Mouse (Mus musculus) left cerebral cortex, adult 18-20 months (tissue): ENCODE data around the gene Gm10406. TPM values are rescaled to one million over a fixed set of nuclear protein-coding genes. Genes with fewer than 3 reads are reported as not detected.
A peak's percentile ranks its signal among the peaks of the same experiment; 100 is the strongest.
"Not testable (repeated sequence)": the region's sequence is repeated elsewhere in the genome, so short reads cannot be mapped to it uniquely, and the experiment has no call there.

Experiments used
- DNase-seq, 2 experiments: peaks; one replicate each; pipeline ENCODE4 v3.0.0; 2021 to 2022; ENCODE audit warnings: low spot score in 2 of 2, mixed read lengths in 1 of 2
- long read RNA-seq, 2 experiments: library from polyadenylated mRNA; stranded (forward); transcript quantifications; one replicate each; pipeline ENCODE4 v2.0.0; 2021
- total RNA-seq, 2 experiments: library from RNA; stranded (reverse); gene quantifications; 2 replicates each; pipeline ENCODE4 v1.2.3; 2021

Gene Gm10406
- under 1 TPM in 1 of 2 experiments, not detected in 1; 0.40 TPM for total RNA-seq
- long read RNA-seq, experiment 1, result 0 reads
- long read RNA-seq, experiment 2, result 0 reads

DNA sequence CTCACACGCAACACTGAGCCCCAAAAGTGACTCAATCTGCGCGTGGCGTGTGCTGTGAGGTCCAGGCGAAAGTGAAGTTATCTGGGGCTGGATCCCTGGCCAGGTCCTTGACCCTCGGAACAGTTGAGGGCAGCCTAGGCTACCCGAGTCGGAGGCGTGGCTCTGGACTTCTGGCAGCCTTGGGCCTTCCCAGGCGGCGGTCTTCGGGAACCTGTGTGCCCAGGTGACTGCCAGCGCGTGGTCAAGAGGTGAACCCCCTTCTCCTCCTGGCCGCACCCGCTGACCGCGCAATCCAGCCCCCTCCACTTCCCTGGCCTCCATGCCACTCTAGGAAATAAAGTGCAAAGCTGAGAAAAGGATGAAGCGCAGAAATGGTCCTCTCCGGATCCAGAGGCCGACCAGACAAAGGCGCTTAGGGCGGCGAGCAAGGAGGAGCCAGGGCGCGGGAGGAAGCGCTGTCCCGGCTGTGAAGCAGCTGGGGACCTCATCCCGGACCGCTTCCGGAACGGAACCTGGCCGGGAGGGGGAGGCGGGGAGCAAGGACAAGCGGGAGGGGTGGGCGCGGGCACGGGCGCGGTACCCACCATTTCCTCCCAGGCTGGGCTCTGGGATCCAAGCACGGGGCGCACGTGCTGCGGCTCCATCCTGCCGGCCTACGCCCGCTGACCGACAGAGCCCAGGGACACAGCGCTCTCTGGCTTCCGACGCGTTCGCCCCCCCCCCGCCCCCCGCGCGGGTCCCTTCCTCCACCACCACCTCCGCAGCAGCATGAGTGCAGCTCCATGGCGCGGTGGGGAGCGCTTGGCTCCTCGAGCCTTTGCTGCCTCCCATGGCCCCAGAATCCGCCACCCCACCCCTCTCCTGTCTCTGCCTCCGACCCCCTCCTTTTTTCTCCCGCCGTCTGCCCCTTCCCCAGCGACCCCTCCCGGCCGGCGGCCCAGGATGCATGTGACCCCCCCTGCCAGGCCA lies at the start of gene Gm10406:
Gene Gm10406, minus strand, starts transcription at position 669 of the 969 bp plus-strand sequence.
- peak; percentile 4 to 18 for DNase-seq

DNA sequence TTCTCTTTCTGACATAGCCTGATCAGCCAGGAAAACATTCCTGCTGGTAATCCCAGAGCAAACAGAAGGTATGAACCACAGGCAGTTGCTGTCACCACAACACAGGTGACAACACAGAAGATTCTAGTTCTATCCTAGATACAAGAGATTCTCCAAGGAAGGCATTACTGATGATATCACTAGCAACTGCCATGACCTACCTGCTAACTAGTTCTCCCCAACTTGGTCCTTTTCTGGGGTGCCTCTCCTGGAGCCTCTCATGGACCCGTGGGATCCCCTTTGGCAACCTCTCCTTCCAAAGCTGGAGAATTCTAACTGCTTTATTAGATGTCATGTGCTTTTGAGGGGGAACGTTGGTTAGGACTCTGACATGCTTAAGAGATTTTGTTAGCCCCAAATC lies 17.6 kb upstream of the Gm10406 start, which contains the start of gene Gm3685:
Gene Gm3685, minus strand, starts transcription at position 101 of the 400 bp plus-strand sequence.
- DNase-seq, result not testable (repeated sequence)

DNA sequence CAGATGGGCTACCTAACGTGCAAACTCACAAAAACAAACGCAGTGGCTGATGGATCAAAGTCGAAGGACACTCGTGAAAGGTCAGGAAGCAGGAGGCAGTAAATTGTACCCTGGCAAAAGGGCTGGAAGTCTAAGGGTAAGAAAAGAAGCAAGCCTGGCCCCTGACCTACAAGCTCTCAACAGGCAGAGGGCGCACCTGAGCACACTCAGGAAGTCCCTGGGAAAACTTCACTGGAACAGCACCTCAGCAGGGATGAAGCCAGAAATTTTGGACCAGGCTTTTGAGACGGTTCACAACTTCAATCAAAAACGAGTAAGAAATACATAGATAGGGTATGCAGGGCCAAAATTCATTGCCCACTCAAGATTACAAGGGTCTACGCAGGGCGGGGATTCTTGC lies 975 bp downstream of the Gm10406 start:
- peak; percentile 1 to 7 for DNase-seq

DNA sequence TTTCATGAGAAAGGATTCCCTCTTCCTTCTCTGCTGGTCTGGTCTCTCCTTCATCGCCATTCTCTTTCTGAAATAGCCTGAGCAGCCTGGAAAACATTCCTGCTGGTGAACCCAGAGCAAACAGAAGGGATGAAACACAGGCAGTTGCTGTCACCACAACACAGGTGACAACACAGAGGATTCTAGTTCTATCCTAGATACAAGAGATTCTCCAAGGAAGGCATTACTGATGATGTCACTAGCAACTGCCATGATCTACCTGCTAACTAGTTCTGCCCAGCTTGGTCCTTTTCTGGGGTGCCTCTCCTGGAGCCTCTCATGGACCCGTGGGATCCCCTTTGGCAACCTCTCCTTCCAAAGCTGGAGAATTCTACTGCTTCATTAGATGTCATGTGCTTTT lies 53.5 kb downstream of the Gm10406 start, which contains the start of gene Gm6356:
Gene Gm6356, minus strand, starts transcription at position 101 of the 400 bp plus-strand sequence.
- DNase-seq, result not testable (repeated sequence)

Other genes starting within 250 kb of the Gm10406 start
- gene Gm3642, start 187.1 kb downstream of the Gm10406 start, total RNA-seq, result under 1 TPM in 1 of 2 experiments, not detected in 1; 0.21 TPM
- gene Gm3667, start 137.5 kb downstream of the Gm10406 start, total RNA-seq, result 1 to 10 TPM; 1.2 to 1.4 TPM
- not detected for gene Gm6356, start 53.6 kb downstream of the Gm10406 start, total RNA-seq
- gene Gm3685, start 17.5 kb upstream of the Gm10406 start, total RNA-seq, result not detected
- 1 to 10 TPM; 1.9 to 2.5 TPM for gene Gm3696, start 73.2 kb upstream of the Gm10406 start, total RNA-seq
- gene Gm6676, start 98.0 kb upstream of the Gm10406 start, total RNA-seq, result not detected
- 1 to 10 TPM; 1.2 to 1.4 TPM for gene Gm3512, start 147.1 kb upstream of the Gm10406 start, total RNA-seq
- not detected for gene Gm16434, start 167.1 kb upstream of the Gm10406 start, total RNA-seq
- not detected for gene Gm3727, start 237.3 kb upstream of the Gm10406 start, total RNA-seq